Mouse (Mus musculus) layer of hippocampus, postnatal 10 days (tissue): Measurements from ENCODE around the gene Dnah10. TPM values are rescaled to one million over a fixed set of nuclear protein-coding genes. Genes with fewer than 3 reads are reported as not detected.
"Not testable (repeated sequence)": the region's sequence is repeated elsewhere in the genome, so short reads cannot be mapped to it uniquely, and the experiment has no call there.

ENCODE experiments used
- DNase-seq, 2 experiments: peaks; one replicate each; pipeline ENCODE4 v3.0.0; 2021; ENCODE audit warnings: low spot score in 2 of 2
- long read RNA-seq: library from polyadenylated mRNA; stranded (forward); transcript quantifications from one replicate; pipeline ENCODE4 v2.0.0, GENCODE M21; 2023
- total RNA-seq, 2 experiments: library from RNA; stranded (reverse); gene quantifications; 2 replicates each; pipeline ENCODE4 v1.2.3; 2021

Gene Dnah10
- total RNA-seq = under 1 TPM; 0.54 to 0.78 TPM
- long read RNA-seq = 0 reads

DNA sequence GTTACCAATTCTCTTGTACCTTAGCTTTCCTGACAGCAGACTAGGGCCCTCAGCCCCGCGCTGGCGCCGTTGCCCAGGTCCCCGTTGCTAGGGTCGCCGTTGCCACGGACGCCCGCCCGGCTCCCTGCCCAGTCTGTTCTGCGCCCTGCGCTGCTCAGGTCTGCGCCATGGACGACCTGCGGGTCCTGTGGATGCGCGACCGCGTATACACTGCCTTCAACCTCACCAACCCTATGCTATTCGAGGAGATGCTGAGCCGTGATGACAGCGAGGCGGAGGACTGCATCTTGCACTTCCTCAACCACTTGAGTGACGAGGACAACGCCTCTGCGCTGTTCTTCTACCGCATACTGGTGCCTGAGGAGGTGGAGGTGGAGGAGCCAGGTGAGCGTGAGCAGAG, at the start of gene Dnah10:
Dnah10 (plus strand) TSS at position 89 of the 400 bp plus-strand sequence.
- peak; percentile 49 to 56 for DNase-seq

DNA sequence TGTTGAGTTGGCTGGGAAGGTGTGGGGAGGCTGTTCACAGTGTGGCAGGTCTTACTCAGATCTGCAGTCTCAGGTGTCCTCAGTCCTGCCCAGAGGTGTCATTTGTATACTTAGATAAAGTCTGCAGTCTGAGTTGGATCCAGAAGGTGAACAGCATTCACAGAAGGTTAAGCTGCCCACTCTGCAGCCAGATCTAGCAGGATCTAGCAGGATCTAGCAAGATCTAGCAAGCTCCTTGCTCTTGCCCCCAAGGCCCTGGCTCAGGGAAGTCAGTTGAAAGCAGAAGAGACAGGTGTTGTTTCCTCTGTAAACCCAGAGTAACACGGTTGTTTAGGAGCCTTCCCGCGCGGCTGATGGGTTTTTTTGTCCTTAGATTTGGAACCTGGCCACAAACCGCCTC, 11.1 kb upstream of the Dnah10 start:
- no peak for DNase-seq

DNA sequence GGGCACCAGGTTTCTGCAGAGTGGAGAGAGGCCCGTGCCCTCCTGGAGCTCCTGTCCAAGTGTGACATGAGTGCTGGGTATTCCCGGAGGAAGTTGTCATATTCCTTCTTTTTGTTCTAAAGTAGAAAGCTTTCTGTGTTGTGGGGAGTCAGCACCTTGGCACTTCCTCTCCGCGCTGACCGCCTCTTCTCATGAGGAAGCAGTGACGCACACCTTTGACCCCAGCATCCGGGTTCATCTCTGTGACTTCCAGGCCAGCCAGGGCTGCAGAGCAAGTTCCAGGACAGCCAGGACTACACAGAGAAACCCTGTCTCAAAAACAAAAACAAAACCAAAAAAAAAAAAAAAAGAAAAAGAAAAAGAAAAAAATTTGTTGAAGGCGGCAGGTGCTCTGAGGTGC, 9.8 kb upstream of the Dnah10 start:
- DNase-seq = no peak

- DNase-seq = no peak
Measured at GRCm38 (mm10) chr5:124717969-124718368, 6.9 kb upstream of the Dnah10 start.

- DNase-seq = no peak
Measured at GRCm38 (mm10) chr5:124718396-124718795, 6.5 kb upstream of the Dnah10 start.

- no peak for DNase-seq
Measured at GRCm38 (mm10) chr5:124723125-124723524, 1.8 kb upstream of the Dnah10 start.

DNA sequence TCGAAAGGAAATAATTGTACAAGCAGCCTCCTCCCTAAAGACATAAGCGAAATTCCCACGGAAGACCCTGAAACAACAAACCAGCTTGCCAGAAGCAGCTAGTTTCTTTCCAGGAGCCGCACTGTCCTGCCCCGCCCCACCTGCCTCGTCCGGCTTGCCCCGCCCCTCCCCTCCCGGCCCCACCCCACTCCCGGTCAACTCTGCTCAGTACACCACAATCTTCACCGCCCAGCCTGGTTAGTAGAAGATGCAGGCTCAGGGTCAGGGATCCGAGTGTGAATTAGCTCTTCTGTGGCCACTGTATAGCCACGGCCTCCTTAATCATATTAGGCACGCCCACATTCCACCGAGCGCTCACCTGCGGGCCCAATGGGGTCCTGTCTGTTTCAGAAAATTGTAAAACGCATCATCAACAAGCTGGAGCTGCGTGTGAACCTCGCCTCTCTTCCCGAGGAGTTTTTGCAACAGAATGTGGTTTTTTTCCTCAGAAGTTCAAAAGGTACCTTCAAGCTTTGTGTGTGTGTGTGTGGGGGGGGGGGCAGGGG, 4.8 kb downstream of the Dnah10 start:
- no peak for DNase-seq

DNA sequence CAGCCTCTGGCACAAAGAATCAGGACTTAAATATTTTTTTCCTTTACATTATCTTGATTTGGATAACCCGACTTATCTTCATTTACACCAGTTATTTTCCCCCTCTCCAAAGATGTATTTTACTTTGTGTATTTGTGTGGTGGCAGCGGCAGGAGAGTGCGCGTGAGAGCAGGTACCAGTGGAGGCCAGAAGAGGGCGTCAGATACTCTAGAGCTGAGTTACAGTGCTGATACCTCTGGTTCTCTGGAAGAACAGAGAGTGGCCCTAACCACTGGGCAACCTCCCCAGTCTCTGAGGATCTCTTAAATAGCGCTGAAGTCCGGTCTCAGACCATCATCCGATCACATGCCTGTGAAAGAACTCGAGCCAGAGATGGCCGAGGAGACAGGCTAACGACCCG, 9.1 kb downstream of the Dnah10 start:
- DNase-seq = no peak

DNA sequence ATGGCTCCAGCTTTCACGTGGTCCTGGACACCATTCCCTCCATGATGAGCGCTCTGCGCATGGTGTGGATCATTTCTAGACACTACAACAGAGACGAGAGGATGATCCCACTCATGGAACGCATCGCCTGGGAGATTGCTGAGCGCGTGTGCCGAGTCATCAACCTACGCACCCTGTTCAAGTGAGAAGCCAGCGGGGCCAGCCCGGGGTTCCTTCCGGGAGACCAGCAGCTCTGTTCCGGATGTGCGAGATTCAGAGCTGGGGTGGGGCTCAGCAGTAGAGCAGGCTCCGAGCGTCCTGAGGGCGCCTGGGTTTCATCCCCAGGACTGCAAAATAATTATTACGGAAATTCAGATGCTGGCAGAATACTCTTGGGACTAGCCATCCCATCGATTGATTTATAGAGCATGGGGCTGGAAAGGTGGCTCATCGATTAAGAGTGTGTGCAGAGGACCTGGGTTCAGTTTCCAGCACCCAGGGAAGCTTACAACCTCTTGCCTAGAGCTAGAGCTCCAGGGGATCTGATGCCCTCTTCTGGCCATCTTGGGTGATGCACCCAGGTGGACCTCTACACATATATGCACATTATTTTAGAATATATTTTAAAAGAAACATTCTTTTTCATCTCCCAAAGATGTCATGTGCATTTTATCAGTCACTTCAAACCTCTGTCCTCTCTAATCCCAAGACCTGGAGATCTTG, 17.2 kb downstream of the Dnah10 start:
- DNase-seq = no peak

- DNase-seq = no peak
Measured at GRCm38 (mm10) chr5:124743841-124744240, 19.0 kb downstream of the Dnah10 start.

GRCm38 (mm10) chr5:124746220-124746619, 21.3 kb downstream of the Dnah10 start:
- no peak for DNase-seq

- DNase-seq = no peak
Measured at GRCm38 (mm10) chr5:124748296-124748695, 23.4 kb downstream of the Dnah10 start.

GRCm38 (mm10) chr5:124751656-124752055, 26.8 kb downstream of the Dnah10 start:
- no peak for DNase-seq

DNA sequence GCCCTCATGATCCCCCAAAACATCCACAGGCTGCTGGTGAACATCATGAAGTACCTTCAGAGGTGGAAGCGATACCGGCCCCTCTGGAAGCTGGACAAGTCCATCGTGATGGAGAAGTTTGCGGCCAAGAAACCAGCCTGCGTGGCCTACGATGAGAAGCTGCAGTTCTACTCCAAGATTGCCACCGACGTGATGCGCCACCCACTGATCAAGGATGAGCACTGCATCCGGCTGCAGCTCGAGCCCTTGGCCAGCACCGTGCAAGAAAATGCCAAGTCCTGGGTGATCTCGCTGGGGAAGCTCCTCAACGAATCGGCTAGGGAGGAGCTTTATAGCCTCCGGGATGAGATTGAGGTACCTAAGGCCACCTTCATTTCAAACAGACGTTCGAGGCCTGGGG, 36.1 kb downstream of the Dnah10 start:
- peak; percentile 10 to 25 for DNase-seq

DNA sequence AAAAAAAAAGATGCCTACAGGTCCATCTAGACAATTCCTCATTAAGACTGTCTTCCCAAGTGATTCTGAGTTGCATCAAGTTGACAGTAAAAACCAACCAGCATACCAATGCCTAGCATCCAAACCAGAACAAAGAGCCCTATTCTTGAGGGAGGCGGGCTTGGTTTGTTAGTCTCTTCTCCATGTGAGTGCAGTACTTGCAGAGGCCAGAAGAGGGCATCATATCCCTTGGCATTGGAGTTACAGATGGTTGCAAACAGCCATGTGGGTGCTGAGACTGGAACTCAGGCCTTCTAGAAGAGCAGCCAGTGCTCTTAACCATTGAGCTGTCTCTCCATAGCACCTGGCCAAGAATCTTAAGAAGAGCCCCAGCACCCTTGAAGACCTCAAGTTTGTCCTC, 36.9 kb downstream of the Dnah10 start:
- no peak for DNase-seq

- no peak for DNase-seq
Measured at GRCm38 (mm10) chr5:124774552-124774951, 49.7 kb downstream of the Dnah10 start.

- not testable (repeated sequence) for DNase-seq
Measured at GRCm38 (mm10) chr5:124776289-124776688, 51.4 kb downstream of the Dnah10 start.

GRCm38 (mm10) chr5:124777178-124777709, 52.4 kb downstream of the Dnah10 start:
- peak; percentile 66 to 67 for DNase-seq

- DNase-seq = no peak
Measured at GRCm38 (mm10) chr5:124779926-124780325, 55.0 kb downstream of the Dnah10 start.

DNA sequence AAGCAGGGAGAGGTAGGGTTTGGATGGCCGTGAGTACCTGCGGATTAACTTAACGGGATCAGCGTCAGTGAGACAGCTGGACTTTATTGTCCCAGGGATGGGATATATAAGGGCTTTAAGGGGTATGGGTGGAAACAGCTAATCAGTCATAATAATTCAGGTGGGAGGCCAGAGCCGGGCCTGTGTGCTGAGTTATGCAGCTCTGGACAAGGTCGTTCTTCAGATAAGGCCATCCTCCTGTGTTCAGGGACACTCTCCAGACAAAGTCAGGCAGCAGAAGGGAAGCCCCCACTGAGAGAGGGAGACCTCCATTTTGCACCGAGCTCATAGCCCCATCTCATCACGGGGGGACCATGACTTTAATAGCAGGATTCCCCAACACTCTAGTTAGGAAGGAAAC, 56.8 kb downstream of the Dnah10 start:
- no peak for DNase-seq

GRCm38 (mm10) chr5:124785650-124786049, 60.8 kb downstream of the Dnah10 start:
- DNase-seq = no peak

- no peak for DNase-seq
Measured at GRCm38 (mm10) chr5:124792112-124792511, 67.2 kb downstream of the Dnah10 start.
